Mouse (Mus musculus): ENCODE data around the gene Phox2a.

Gene Phox2a

GRCm38 (mm10) chr7:101837606-101838471, 19.7 kb downstream of the Phox2a start, which contains the start of gene Inppl1:
TSS of gene Inppl1 (minus strand) at chr7:101838229.
- DNase-seq (ENCODE audit: low spot score in 2 of 2) = peak; percentile 54 to 72

GRCm38 (mm10) chr7:101844186-101844585, 26.1 kb downstream of the Phox2a start:
- DNase-seq (ENCODE audit: low spot score in 2 of 2) = no peak

GRCm38 (mm10) chr7:101847934-101848333, 29.8 kb downstream of the Phox2a start:
- no peak for DNase-seq (ENCODE audit: low spot score in 2 of 2)

GRCm38 (mm10) chr7:101851689-101852088, 33.6 kb downstream of the Phox2a start:
- DNase-seq (ENCODE audit: low spot score in 2 of 2) = no peak

GRCm38 (mm10) chr7:101852846-101853245, 34.7 kb downstream of the Phox2a start:
- DNase-seq (ENCODE audit: low spot score in 2 of 2) = no peak

GRCm38 (mm10) chr7:101853816-101854215, 35.7 kb downstream of the Phox2a start:
- no peak for DNase-seq (ENCODE audit: low spot score in 2 of 2)

- DNase-seq (ENCODE audit: low spot score in 2 of 2) = no peak
Measured at GRCm38 (mm10) chr7:101857094-101857493, 39.0 kb downstream of the Phox2a start, which contains the start of gene Folr2. TSS of gene Folr2 (minus strand) at chr7:101857194.

- no peak for DNase-seq (ENCODE audit: low spot score in 2 of 2)
Measured at GRCm38 (mm10) chr7:101858362-101858761, 40.2 kb downstream of the Phox2a start.

- DNase-seq (ENCODE audit: low spot score in 2 of 2) = no peak
Measured at GRCm38 (mm10) chr7:101860978-101861377, 42.9 kb downstream of the Phox2a start.

- no peak for DNase-seq (ENCODE audit: low spot score in 2 of 2)
Measured at GRCm38 (mm10) chr7:101862291-101862690, 44.2 kb downstream of the Phox2a start.

GRCm38 (mm10) chr7:101863415-101863814, 45.3 kb downstream of the Phox2a start, which contains the start of gene Anapc15:
TSS of gene Anapc15 (plus strand) at chr7:101863715.
- no peak for DNase-seq (ENCODE audit: low spot score in 2 of 2)

GRCm38 (mm10) chr7:101866491-101867265, 48.6 kb downstream of the Phox2a start:
- no peak for DNase-seq (ENCODE audit: low spot score in 2 of 2)

GRCm38 (mm10) chr7:101867482-101867881, 49.4 kb downstream of the Phox2a start:
- no peak for DNase-seq (ENCODE audit: low spot score in 2 of 2)

GRCm38 (mm10) chr7:101868241-101869162, 50.4 kb downstream of the Phox2a start:
- no peak for DNase-seq (ENCODE audit: low spot score in 2 of 2)

- DNase-seq (ENCODE audit: low spot score in 2 of 2) = no peak
Measured at GRCm38 (mm10) chr7:101869163-101869500, 51.0 kb downstream of the Phox2a start.

GRCm38 (mm10) chr7:101870629-101871028, 52.5 kb downstream of the Phox2a start, which contains the start of gene Folr1:
TSS of gene Folr1 (minus strand) at chr7:101870788.
- DNase-seq (ENCODE audit: low spot score in 2 of 2) = no peak

GRCm38 (mm10) chr7:101871296-101871695, 53.2 kb downstream of the Phox2a start:
- no peak for DNase-seq (ENCODE audit: low spot score in 2 of 2)

Data from frontal cortex, postnatal 10 days (tissue).